In the genomic region with DNA sequence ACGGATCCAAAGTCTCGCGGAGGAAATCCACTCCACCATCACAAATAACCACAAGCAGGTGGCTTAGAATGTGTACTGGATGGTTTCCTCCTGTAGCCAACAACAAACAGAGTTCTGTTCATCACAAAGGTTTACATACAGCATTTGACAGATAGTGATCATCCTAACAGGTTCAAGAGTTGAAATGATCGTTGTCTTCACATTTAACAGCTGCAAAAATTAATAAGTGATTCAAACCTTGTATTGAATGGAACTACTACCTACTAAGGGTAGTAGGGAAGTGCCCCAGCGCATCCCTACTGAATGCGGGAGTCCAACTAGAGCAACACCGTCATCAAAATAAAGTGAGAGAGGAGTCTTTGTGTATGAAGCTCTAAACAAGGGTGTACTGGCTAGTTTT, we compare ENCODE assay signal across 8 mouse cellular contexts. TPM values are rescaled to one million over a fixed set of nuclear protein-coding genes. Genes with fewer than 3 reads are reported as not detected.
DNase-seq lines count a peak whose midpoint lies in the region; ATAC-seq and TF ChIP-seq lines count a peak whose summit lies in the region.

A gene (minus strand): TSS at position 101 of the 400 bp plus-strand sequence.

- CTCF ChIA-PET in Patski (lab: Charles Lee) = no interaction called here

- TF ChIP-seq CTCF in Patski (IDR thresholded peaks at IDR 0.05) = no peak
- no peak for TF ChIP-seq CTCF in liver, postnatal 0 days (IDR thresholded peaks at IDR 0.05; ENCODE audit: low read depth)

- peak within 1 kb of the TSS; percentile 95 for H3K4me3 ChIP-seq in forebrain, embryonic 16.5 days (replicated peaks; ENCODE audit: low read length)
- peak within 1 kb of the TSS; percentile 88 for H3K4me3 ChIP-seq in hindbrain, embryonic 14.5 days (replicated peaks; ENCODE audit: low read length)
- H3K4me3 ChIP-seq in liver, postnatal 0 days (ENCODE audit: low read depth, low read length) = peak within 1 kb of the TSS; percentile 97

- H3K4me2 ChIP-seq in forebrain, embryonic 16.5 days (ENCODE audit: low read length) = peak within 1 kb of the TSS; percentile 39
- H3K4me2 ChIP-seq in hindbrain, embryonic 14.5 days (replicated peaks) = peak within 1 kb of the TSS; percentile 37
- H3K4me2 ChIP-seq in liver, postnatal 0 days (ENCODE audit: low read depth, low read length) = peak within 1 kb of the TSS; percentile 94

- H3K27me3 ChIP-seq in Patski = no peaks in the 10 kb centered on the region
- no peaks in the 10 kb centered on the region for H3K27me3 ChIP-seq in forebrain, embryonic 16.5 days (replicated peaks; ENCODE audit: control insufficient read depth, insufficient read depth, low read length)
- no peaks in the 10 kb centered on the region for H3K27me3 ChIP-seq in hindbrain, embryonic 14.5 days (ENCODE audit: control insufficient read depth, insufficient read depth, low read length)
- H3K27me3 ChIP-seq in liver, postnatal 0 days (ENCODE audit: insufficient read depth, low read length) = no peaks in the 10 kb centered on the region

- 92% methylated on average over 7 of the region's 7 CpGs for WGBS in forebrain, embryonic 16.5 days
- WGBS in hindbrain, embryonic 14.5 days = 93% methylated on average over 7 of the region's 7 CpGs
- WGBS in liver, postnatal 0 days (ENCODE audit: insufficient replicate concordance) = 88% methylated on average over 7 of the region's 7 CpGs

- in situ Hi-C loops in Patski (cut with MboI; ENCODE audit: low pct_unique_long_range_greater_than_20kb) = no loop called here

- H3K4me1 ChIP-seq in forebrain, embryonic 16.5 days (replicated peaks; ENCODE audit: control insufficient read depth, insufficient read depth, low read length) = peaks cover 18% of the 10 kb centered on the region
- H3K4me1 ChIP-seq in hindbrain, embryonic 14.5 days (replicated peaks; ENCODE audit: control insufficient read depth, insufficient read depth, low read length) = peaks cover 19% of the 10 kb centered on the region
- H3K4me1 ChIP-seq in liver, postnatal 0 days (ENCODE audit: insufficient read depth) = peaks cover 12% of the 10 kb centered on the region; the same call in 1 of the 2 replicates

- DNase-seq in adrenal gland, adult 18-20 months (ENCODE audit: low spot score in 2 of 2) = no peak
- no peak for DNase-seq in adrenal gland, adult (ENCODE audit: inconsistent age in 2 of 2, low spot score in 1 of 2)
- DNase-seq in Patski (ENCODE audit: low read depth, low spot score) = no peak
- no peak for DNase-seq in hindbrain, embryonic 14.5 days (ENCODE audit: low spot score)
- no peak for DNase-seq in liver, postnatal 0 days
- no peak for DNase-seq in ovary, postnatal 10 days (ENCODE audit: low spot score)
- no peak for DNase-seq in right cerebral cortex, postnatal 14 days

- POLR2A ChIA-PET in Patski (lab: Charles Lee) = no interaction called here

- H3K9ac ChIP-seq in forebrain, embryonic 16.5 days (replicated peaks; ENCODE audit: low read depth, low read length) = peak within 1 kb of the TSS; percentile 93
- H3K9ac ChIP-seq in hindbrain, embryonic 14.5 days = peak within 1 kb of the TSS; percentile 92
- peak within 1 kb of the TSS; percentile 97 for H3K9ac ChIP-seq in liver, postnatal 0 days (replicated peaks)

- H3K27ac ChIP-seq in forebrain, embryonic 16.5 days (ENCODE audit: low read length) = peak within 1 kb of the TSS; percentile 83
- H3K27ac ChIP-seq in hindbrain, embryonic 14.5 days = peak within 1 kb of the TSS; percentile 86
- peak within 1 kb of the TSS; percentile 96 for H3K27ac ChIP-seq in liver, postnatal 0 days (ENCODE audit: low read depth)

- ATAC-seq in Patski = no peak
- ATAC-seq in forebrain, embryonic 16.5 days = no peak
- ATAC-seq in hindbrain, embryonic 14.5 days (ENCODE audit: low FRiP score) = no peak
- no peak for ATAC-seq in liver, postnatal 0 days

- no peak for TF ChIP-seq EP300 in liver, postnatal 0 days (IDR thresholded peaks at IDR 0.05; ENCODE audit: low read depth)

- H3K9me3 ChIP-seq in forebrain, embryonic 16.5 days (ENCODE audit: control insufficient read depth, low read length) = no peaks in the 10 kb centered on the region
- H3K9me3 ChIP-seq in hindbrain, embryonic 14.5 days (ENCODE audit: control insufficient read depth, low read length) = no peaks in the 10 kb centered on the region
- H3K9me3 ChIP-seq in liver, postnatal 0 days (ENCODE audit: low read length) = no peaks in the 10 kb centered on the region

- peaks cover 8% of the 10 kb centered on the region; the same call in 1 of the 2 replicates for H3K36me3 ChIP-seq in forebrain, embryonic 16.5 days (ENCODE audit: control insufficient read depth, insufficient read depth)
- peaks cover 16% of the 10 kb centered on the region for H3K36me3 ChIP-seq in hindbrain, embryonic 14.5 days (replicated peaks; ENCODE audit: control insufficient read depth, insufficient read depth)
- peaks cover 13% of the 10 kb centered on the region for H3K36me3 ChIP-seq in liver, postnatal 0 days (replicated peaks; ENCODE audit: insufficient read depth, low read length)

RNA-seq across cellular contexts. Expression of the gene that starts here (rescaled TPM):
- total RNA-seq in adrenal gland, adult 18-20 months (2021) = 100 to 1,000 TPM; 203 to 249 TPM
- 197 TPM for polyA plus RNA-seq in Patski (2021)
- polyA plus RNA-seq in forebrain, embryonic 16.5 days (2015; fragmentation: Nextera tagmentation; extraction: Ambion mirVana) = 463 and 464 TPM in 2 replicates
- polyA plus RNA-seq in hindbrain, embryonic 14.5 days (2014; fragmentation: Nextera tagmentation; extraction: Ambion mirVana) = 534 and 562 TPM in 2 replicates
- polyA plus RNA-seq in liver, postnatal 0 days (2015; fragmentation: Nextera tagmentation; extraction: Ambion mirVana) = 276 and 278 TPM in 2 replicates

Comparison
In these comparisons a context has a peak if more than half of its experiments do, and no peak if none do; other contexts are left out.
1. H3K4me2 ChIP-seq: peak in every context shown above with its lines; median percentile 94 in liver, postnatal 0 days; 39 in forebrain, embryonic 16.5 days; 37 in hindbrain, embryonic 14.5 days.